Mouse (Mus musculus): ENCODE data around the gene Tubb4a.

DNA sequence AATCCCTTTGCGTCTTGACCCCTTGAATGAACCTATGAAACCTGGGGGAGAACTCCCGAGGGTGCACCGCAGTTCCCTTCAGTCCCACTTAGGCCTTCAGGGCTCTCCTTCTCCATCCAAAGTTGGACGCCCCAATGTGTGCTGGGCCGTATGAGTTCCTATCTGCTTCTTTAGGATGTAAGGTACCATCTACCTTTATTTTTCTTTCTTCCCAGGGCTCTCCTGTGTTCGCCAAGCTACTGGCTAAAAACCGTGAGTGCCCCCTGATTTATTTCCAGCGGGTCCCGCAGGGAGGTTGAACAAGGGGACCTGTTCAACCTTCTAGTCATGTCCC lies 18.4 kb upstream of the Tubb4a start:
- no peak for TF ChIP-seq POLR2A (IDR thresholded peaks at IDR 0.05; ENCODE audit: low read depth, low read length)
- TF ChIP-seq CTCF (IDR thresholded peaks at IDR 0.05; ENCODE audit: extremely low read depth, insufficient read depth, insufficient read length, insufficient replicate concordance), result no peak
